In genomic region chr2:173049231-173049630, GRCm38 (mm10) we compare ENCODE assay signal across 21 mouse cellular contexts. TPM values are rescaled to one million over a fixed set of nuclear protein-coding genes. Genes with fewer than 3 reads are reported as not detected.
DNase-seq lines count a peak whose midpoint lies in the region; ATAC-seq lines count a peak whose summit lies in the region.
"Had no signal": no experiment of that assay in that cellular context is flagged by ENCODE, and none has a peak within 500 bp of the region (broad histone marks: within the 10 kb centered on the region; RNA-seq: fewer than 3 reads in every experiment).

No protein-coding gene starts in this region.

- H3K9me3 ChIP-seq in heart, embryonic 10.5 days, result no peaks in the 10 kb centered on the region
- no peaks in the 10 kb centered on the region for H3K9me3 ChIP-seq in hindbrain, embryonic 10.5 days
- H3K9me3 ChIP-seq in hindbrain, embryonic 14.5 days (ENCODE audit: control insufficient read depth, low read length), result no peaks in the 10 kb centered on the region
- H3K9me3 ChIP-seq: forebrain, embryonic 13.5 days; limb, embryonic 13.5 days had no signal

- peaks cover 88% of the 10 kb centered on the region for H3K4me1 ChIP-seq in heart, embryonic 10.5 days
- H3K4me1 ChIP-seq in hindbrain, embryonic 10.5 days (replicated peaks), result peaks cover 56% of the 10 kb centered on the region
- no peaks in the 10 kb centered on the region for H3K4me1 ChIP-seq in hindbrain, embryonic 14.5 days (replicated peaks; ENCODE audit: control insufficient read depth, insufficient read depth, low read length)
- H3K4me1 ChIP-seq: forebrain, embryonic 13.5 days had no signal

- H3K4me3 ChIP-seq in heart, embryonic 10.5 days, result no peak overlapping the region
- H3K4me3 ChIP-seq in hindbrain, embryonic 10.5 days, result no peak overlapping the region
- H3K4me3 ChIP-seq in hindbrain, embryonic 14.5 days (replicated peaks; ENCODE audit: low read length), result no peak overlapping the region
- H3K4me3 ChIP-seq: forebrain, embryonic 13.5 days; limb, embryonic 13.5 days; megakaryocyte, embryonic 14.5 days had no signal

- no peak for DNase-seq in heart, embryonic 10.5 days (ENCODE audit: low spot score)
- no peak for DNase-seq in heart, postnatal 14 days
- no peak for DNase-seq in hindbrain, embryonic 10.5 days (ENCODE audit: low spot score)
- DNase-seq in hindbrain, embryonic 14.5 days (ENCODE audit: low spot score), result no peak
- DNase-seq in spleen, postnatal 10 days (ENCODE audit: low spot score in 2 of 2), result peak; percentile 13 to 27
- DNase-seq in spleen, adult 12 weeks (ENCODE audit: low spot score), result no peak
- DNase-seq in embryo, embryonic 10.5 days (ENCODE audit: low spot score), result no peak
- no peak for DNase-seq in retina, embryonic 14.5 days (ENCODE audit: low spot score)
- DNase-seq: cerebellum, adult 2 months; cerebellum, postnatal 36 days; gastrocnemius, postnatal 25 days; lung, adult 2 months; retina, postnatal 1 day had no signal

- peak overlapping the region; percentile 89 for H3K27ac ChIP-seq in heart, embryonic 10.5 days
- H3K27ac ChIP-seq in hindbrain, embryonic 10.5 days, result 0 out of 2 replicates have a peak overlapping the region, but pooled peaks have one; percentile 26
- no peak overlapping the region for H3K27ac ChIP-seq in hindbrain, embryonic 14.5 days
- H3K27ac ChIP-seq: forebrain, embryonic 13.5 days; kidney, postnatal 0 days; limb, embryonic 13.5 days had no signal

- WGBS in heart, embryonic 10.5 days, result 62% methylated on average over 3 of the region's 3 CpGs
- 85% methylated on average over 3 of the region's 3 CpGs for WGBS in hindbrain, embryonic 10.5 days
- 82% methylated on average over 3 of the region's 3 CpGs for WGBS in hindbrain, embryonic 14.5 days

- intact Hi-C loops in heart, postnatal 14 days (cut with DNase I), result no loop called here

- no peak overlapping the region for H3K9ac ChIP-seq in hindbrain, embryonic 14.5 days
- H3K9ac ChIP-seq: forebrain, embryonic 13.5 days; limb, embryonic 13.5 days had no signal

- ATAC-seq in hindbrain, embryonic 14.5 days (ENCODE audit: low FRiP score), result no peak
- ATAC-seq: activated CD4-positive, CD25-positive, alpha-beta regulatory T cell, adult 4 months; forebrain, embryonic 13.5 days; hindbrain, embryonic 16.5 days; intestine, embryonic 16.5 days; midbrain, embryonic 16.5 days had no signal

- H3K4me2 ChIP-seq in hindbrain, embryonic 14.5 days (replicated peaks), result no peak overlapping the region
- H3K4me2 ChIP-seq: forebrain, embryonic 13.5 days; limb, embryonic 13.5 days had no signal

- no peaks in the 10 kb centered on the region for H3K36me3 ChIP-seq in heart, embryonic 10.5 days
- no peaks in the 10 kb centered on the region for H3K36me3 ChIP-seq in hindbrain, embryonic 10.5 days
- no peaks in the 10 kb centered on the region for H3K36me3 ChIP-seq in hindbrain, embryonic 14.5 days (replicated peaks; ENCODE audit: control insufficient read depth, insufficient read depth)
- H3K36me3 ChIP-seq: limb, embryonic 13.5 days had no signal

- no peaks in the 10 kb centered on the region for H3K27me3 ChIP-seq in heart, embryonic 10.5 days (ENCODE audit: insufficient read depth, poor library complexity, severe bottlenecking)
- peaks cover 15% of the 10 kb centered on the region for H3K27me3 ChIP-seq in hindbrain, embryonic 10.5 days (ENCODE audit: insufficient read depth, poor library complexity, severe bottlenecking)
- H3K27me3 ChIP-seq in hindbrain, embryonic 14.5 days (ENCODE audit: control insufficient read depth, insufficient read depth, low read length), result no peaks in the 10 kb centered on the region
- H3K27me3 ChIP-seq: forebrain, embryonic 13.5 days; limb, embryonic 13.5 days; megakaryocyte, embryonic 14.5 days had no signal

RNA-seq across cellular contexts. Expression of gene Rbm38, which starts 28.9 kb away (rescaled TPM):
- polyA plus RNA-seq in heart, embryonic 10.5 days (2016; fragmentation: Nextera tagmentation; extraction: Ambion mirVana), result 156 and 188 TPM in 2 replicates
- 100 to 1,000 TPM; 198 to 232 TPM for total RNA-seq in heart, postnatal 14 days (2021)
- 92.3 and 95.9 TPM in 2 replicates for polyA plus RNA-seq in hindbrain, embryonic 10.5 days (2016; fragmentation: Nextera tagmentation; extraction: Ambion mirVana)
- polyA plus RNA-seq in hindbrain, embryonic 14.5 days (2014; fragmentation: Nextera tagmentation; extraction: Ambion mirVana), result 13.3 and 16.4 TPM in 2 replicates

RNA-seq across cellular contexts. Expression of gene Rae1, which starts 49.3 kb away (rescaled TPM):
- polyA plus RNA-seq in heart, embryonic 10.5 days (2016; fragmentation: Nextera tagmentation; extraction: Ambion mirVana), result 139 and 162 TPM in 2 replicates
- 10 to 100 TPM; 29.6 to 32.7 TPM for total RNA-seq in heart, postnatal 14 days (2021)
- 158 and 162 TPM in 2 replicates for polyA plus RNA-seq in hindbrain, embryonic 10.5 days (2016; fragmentation: Nextera tagmentation; extraction: Ambion mirVana)
- polyA plus RNA-seq in hindbrain, embryonic 14.5 days (2014; fragmentation: Nextera tagmentation; extraction: Ambion mirVana), result 111 and 117 TPM in 2 replicates

Comparison
In these comparisons a context has a peak if more than half of its experiments do, and no peak if none do; other contexts are left out.
1. DNase-seq: peak in spleen, postnatal 10 days (2 of 2); none in heart, embryonic 10.5 days (single experiment), heart, postnatal 14 days (0 of 2), hindbrain, embryonic 10.5 days (single experiment), hindbrain, embryonic 14.5 days (single experiment), spleen, adult 12 weeks (single experiment), embryo, embryonic 10.5 days (single experiment) and retina, embryonic 14.5 days (single experiment).